Mouse (Mus musculus) embryonic fibroblast, embryonic 13.5 days (primary cell): ENCODE data around the gene Nav3. TPM values are rescaled to one million over a fixed set of nuclear protein-coding genes. Genes with fewer than 3 reads are reported as not detected.

Source experiments
- H3K27ac ChIP-seq: 2 replicates; pipeline ENCODE4 v1.5.1; 2012; ENCODE audit warnings: low read length, control low read depth, inconsistent platforms; ENCODE audit not compliant: insufficient read depth
- H3K4me1 ChIP-seq: 2 replicates; pipeline ENCODE4 v1.6.1; 2011; ENCODE audit warnings: low read length; ENCODE audit not compliant: control insufficient read depth, insufficient read depth
- H3K4me3 ChIP-seq: 2 replicates; pipeline ENCODE4 v1.5.1; 2011; ENCODE audit warnings: mild to moderate bottlenecking, control low read depth, low read length; ENCODE audit not compliant: insufficient read depth
- CTCF ChIP-seq: IDR thresholded peaks from 2 replicates; pipeline ENCODE4 v1.5.1; 2011; ENCODE audit warnings: mild to moderate bottlenecking, control low read depth, low read length, moderate library complexity, borderline replicate concordance; ENCODE audit not compliant: insufficient read depth
- POLR2A ChIP-seq: IDR thresholded peaks from 2 replicates; pipeline ENCODE4 v1.6.1; 2011; ENCODE audit warnings: low read depth, mild to moderate bottlenecking, control low read depth, low read length, moderate library complexity
- polyA plus RNA-seq: library from polyadenylated mRNA; stranded (reverse); fragments of >200 nt; gene quantifications from 2 replicates; pipeline ENCODE4 v1.2.4, GENCODE M21; 2011; ENCODE audit warnings: low read depth; ENCODE audit not compliant: missing spikeins, insufficient read length

Gene Nav3
- polyA plus RNA-seq, 1 experiment: 5.2 TPM

DNA sequence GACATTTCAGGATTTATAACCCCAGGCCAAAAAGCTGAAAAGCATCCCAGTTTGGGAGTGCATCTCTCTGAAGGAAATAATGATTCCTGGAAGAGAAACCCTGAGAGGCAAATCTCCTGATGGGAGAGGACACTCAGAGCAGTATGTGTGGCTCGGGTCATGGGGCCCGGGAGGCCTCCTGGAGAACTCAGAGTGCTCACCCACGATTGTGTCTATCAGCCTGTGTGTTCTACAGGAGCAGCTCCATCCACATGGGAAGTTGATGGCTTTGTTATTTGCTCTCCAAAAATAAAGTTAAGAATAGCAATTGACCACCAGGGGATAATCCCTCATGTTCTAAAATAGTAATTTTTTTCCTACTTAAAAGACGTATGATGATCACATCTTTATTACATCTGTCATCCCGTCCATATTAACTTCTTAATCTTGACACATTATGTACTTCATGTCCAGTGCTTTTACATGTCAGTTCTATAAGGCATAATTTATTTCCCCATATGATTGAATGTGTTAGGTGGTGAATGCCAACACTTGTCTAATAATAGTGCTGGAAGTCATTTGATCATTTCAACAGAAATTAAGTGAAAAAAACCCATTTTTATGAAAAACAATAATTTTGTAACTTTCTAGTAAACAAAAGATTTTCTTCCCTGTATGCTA, 581.2 kb downstream of the Nav3 start:
- no peak overlapping the region for H3K27ac ChIP-seq
- no peak overlapping the region for H3K4me3 ChIP-seq
- TF ChIP-seq POLR2A (no peak), CTCF (no peak)
- H3K4me1 ChIP-seq: no peaks in the 10 kb centered on the region

DNA sequence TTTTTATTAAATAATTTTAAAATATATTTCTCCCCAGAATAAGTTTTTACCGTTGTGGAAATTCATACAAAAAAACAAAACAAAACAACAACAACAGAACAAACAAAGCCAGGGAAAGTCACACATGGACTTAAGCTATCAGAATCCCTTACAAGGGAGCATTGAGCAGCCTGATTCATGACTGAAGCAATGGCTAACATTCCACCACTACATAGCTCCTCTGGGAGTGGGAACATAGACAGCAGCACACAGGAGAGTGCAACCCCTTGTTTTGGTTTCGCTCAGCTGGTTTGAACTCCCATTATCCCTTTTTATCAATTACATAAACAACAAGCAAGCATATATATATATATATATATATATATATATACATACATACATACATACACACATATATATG, 589.9 kb downstream of the Nav3 start:
- no peak overlapping the region for H3K4me3 ChIP-seq
- no peaks in the 10 kb centered on the region for H3K4me1 ChIP-seq
- TF ChIP-seq POLR2A (no peak), CTCF (no peak)
- no peak overlapping the region for H3K27ac ChIP-seq

DNA sequence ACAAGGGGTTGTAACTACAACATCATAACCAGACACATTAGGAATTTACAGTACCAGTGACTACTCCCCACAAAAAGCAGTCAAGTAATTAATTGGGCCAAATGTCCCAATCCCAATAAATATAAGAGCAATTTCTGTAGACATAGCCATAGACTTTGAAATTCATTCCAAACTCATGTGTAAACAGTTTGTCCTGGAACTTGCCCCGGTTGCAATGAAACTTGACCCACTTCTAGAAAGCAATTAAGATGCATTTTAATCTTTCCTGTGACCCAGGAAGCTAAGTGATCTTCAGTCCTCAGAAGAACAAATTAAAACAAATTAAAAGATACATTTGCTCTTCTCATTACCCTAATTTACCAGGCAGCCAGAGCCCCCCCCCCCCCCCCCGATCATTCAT, 590.6 kb downstream of the Nav3 start:
- TF ChIP-seq POLR2A: no peak
- no peak for TF ChIP-seq CTCF
- no peak overlapping the region for H3K27ac ChIP-seq
- H3K4me1 ChIP-seq: no peaks in the 10 kb centered on the region
- H3K4me3 ChIP-seq: no peak overlapping the region

DNA sequence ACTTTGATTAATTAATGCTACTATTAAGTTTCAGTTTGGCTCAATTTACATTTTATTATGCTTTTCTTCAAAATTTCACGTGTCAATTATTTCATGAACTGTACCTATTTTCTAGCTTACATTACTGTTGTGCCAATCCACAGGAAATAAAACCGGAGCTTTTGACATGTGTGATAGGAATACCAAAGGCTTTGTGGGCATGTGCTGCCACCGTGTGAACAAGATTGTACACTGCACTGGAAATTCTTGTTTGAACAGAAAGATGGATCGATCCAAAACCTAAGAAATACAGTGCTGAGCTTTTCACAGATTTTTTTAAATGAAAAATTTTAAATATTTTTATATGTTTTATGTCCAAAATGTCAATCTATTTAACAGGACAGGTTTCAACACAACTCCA, 591.3 kb downstream of the Nav3 start:
- TF ChIP-seq CTCF: no peak
- TF ChIP-seq POLR2A: no peak
- Histone ChIP-seq H3K27ac (no peak overlapping the region), H3K4me3 (no peak overlapping the region), H3K4me1 (no peaks in the 10 kb centered on the region)

- Histone ChIP-seq H3K27ac (no peak overlapping the region), H3K4me1 (no peaks in the 10 kb centered on the region), H3K4me3 (no peak overlapping the region)
- TF ChIP-seq POLR2A (no peak), CTCF (no peak)
These were observed 594.7 kb downstream of the Nav3 start for GRCm38 (mm10) chr10:109861275-109861674.

GRCm38 (mm10) chr10:109858568-109858967, 597.4 kb downstream of the Nav3 start:
- Histone ChIP-seq H3K4me3 (no peak overlapping the region), H3K27ac (no peak overlapping the region), H3K4me1 (no peaks in the 10 kb centered on the region)
- TF ChIP-seq POLR2A (no peak), CTCF (no peak)

DNA sequence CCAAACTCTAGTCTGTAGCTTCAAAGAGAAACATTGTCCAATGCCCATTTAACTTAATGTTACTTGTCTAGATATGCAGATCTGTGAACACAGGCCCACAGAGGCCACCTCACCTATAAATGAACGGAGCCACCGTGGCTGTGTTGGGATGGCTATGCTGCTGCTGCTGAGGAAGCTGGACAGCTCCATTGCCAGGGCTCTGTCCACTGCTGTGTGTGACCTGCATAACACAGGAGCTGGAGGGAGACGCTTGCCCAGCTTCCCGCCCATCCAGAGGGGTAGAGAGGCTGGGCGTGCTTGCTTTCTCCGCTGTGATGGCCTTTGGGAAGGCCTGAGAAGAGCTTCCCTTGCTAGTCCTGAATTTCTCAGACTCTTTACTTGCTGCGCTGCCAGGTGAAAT, 603.6 kb downstream of the Nav3 start:
- Histone ChIP-seq H3K4me3 (no peak overlapping the region), H3K27ac (no peak overlapping the region), H3K4me1 (no peaks in the 10 kb centered on the region)
- no peak for TF ChIP-seq POLR2A
- TF ChIP-seq CTCF: no peak

GRCm38 (mm10) chr10:109847631-109848030, 608.4 kb downstream of the Nav3 start:
- TF ChIP-seq POLR2A (no peak), CTCF (no peak)
- Histone ChIP-seq H3K4me1 (no peaks in the 10 kb centered on the region), H3K4me3 (no peak overlapping the region), H3K27ac (no peak overlapping the region)

DNA sequence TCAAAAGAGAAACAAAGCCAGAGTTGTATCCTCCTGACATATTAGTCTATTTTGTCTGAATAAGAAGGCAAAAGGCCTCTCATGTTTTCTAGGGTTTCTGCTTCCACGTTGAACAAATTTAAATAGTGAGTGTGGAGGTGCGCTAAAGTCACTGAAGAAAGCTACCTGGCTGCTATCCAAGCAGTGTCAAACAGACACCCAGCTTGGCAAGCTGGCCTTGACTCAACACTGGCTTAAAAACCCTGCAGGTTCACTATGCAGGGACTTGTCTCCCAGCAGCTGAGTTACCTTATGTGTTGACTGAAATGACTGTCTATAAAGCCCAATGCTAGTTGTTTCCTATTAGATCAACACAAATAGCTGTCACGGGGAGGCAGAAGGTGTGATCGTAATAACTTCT, 612.3 kb downstream of the Nav3 start:
- Histone ChIP-seq H3K4me3 (no peak overlapping the region), H3K27ac (no peak overlapping the region), H3K4me1 (no peaks in the 10 kb centered on the region)
- TF ChIP-seq CTCF (no peak), POLR2A (no peak)

- no peak overlapping the region for H3K4me3 ChIP-seq
- H3K4me1 ChIP-seq: no peaks in the 10 kb centered on the region
- no peak for TF ChIP-seq CTCF
- no peak for TF ChIP-seq POLR2A
- H3K27ac ChIP-seq: no peak overlapping the region
These were observed 623.2 kb downstream of the Nav3 start for GRCm38 (mm10) chr10:109832768-109833291.
